Mouse (Mus musculus): ENCODE data around the gene Fjx1.

GRCm38 (mm10) chr2:102449056-102449455, 3.2 kb downstream of the Fjx1 start:
- no peak for TF ChIP-seq POLR2A (IDR thresholded peaks at IDR 0.05; ENCODE audit: low read depth, low read length)
- TF ChIP-seq CTCF (IDR thresholded peaks at IDR 0.05; ENCODE audit: extremely low read depth, insufficient read length, insufficient replicate concordance, low read depth, low read length): no peak
